Mouse (Mus musculus) splenic B cell, adult 2 months (primary cell): ENCODE results near the gene Drc7.
"Not testable (repeated sequence)": the region's sequence is repeated elsewhere in the genome, so short reads cannot be mapped to it uniquely, and the experiment has no call there.

Experiments used
- DNase-seq: peaks from one replicate; pipeline ENCODE4 v3.0.0-alpha.2; 2011; ENCODE audit warnings: low read depth, low spot score
- H3K27me3 ChIP-seq: 2 replicates; pipeline ENCODE4 v1.6.1; 2012; ENCODE audit warnings: mild to moderate bottlenecking, low read length, moderate library complexity, mixed read lengths; ENCODE audit not compliant: control insufficient read depth, poor library complexity, insufficient read depth, severe bottlenecking
- H3K36me3 ChIP-seq: 2 replicates; pipeline ENCODE4 v1.6.1; 2012; ENCODE audit warnings: mild to moderate bottlenecking, low read length, moderate library complexity, mixed read lengths; ENCODE audit not compliant: control insufficient read depth, poor library complexity, insufficient read depth, severe bottlenecking

The Drc7 gene

GRCm38 (mm10) chr8:95054927-95055510, at the start of gene Drc7:
Drc7 (plus strand) TSS chr8:95055103.
- no peak for DNase-seq
- Histone ChIP-seq H3K36me3 (no peaks in the 10 kb centered on the region), H3K27me3 (no peaks in the 10 kb centered on the region; the same call in 1 of the 2 replicates)

- DNase-seq = no peak
- Histone ChIP-seq H3K27me3 (no peaks in the 10 kb centered on the region), H3K36me3 (no peaks in the 10 kb centered on the region)
Observed at GRCm38 (mm10) chr8:95012442-95012919, 42.4 kb upstream of the Drc7 start.

GRCm38 (mm10) chr8:95015866-95016265, 39.0 kb upstream of the Drc7 start:
- DNase-seq = no peak
- Histone ChIP-seq H3K27me3 (no peaks in the 10 kb centered on the region), H3K36me3 (no peaks in the 10 kb centered on the region)

GRCm38 (mm10) chr8:95016684-95017083, 38.2 kb upstream of the Drc7 start:
- H3K27me3 ChIP-seq = no peaks in the 10 kb centered on the region
- no peak for DNase-seq
- H3K36me3 ChIP-seq = no peaks in the 10 kb centered on the region

- H3K27me3 ChIP-seq = no peaks in the 10 kb centered on the region
- DNase-seq = no peak
- no peaks in the 10 kb centered on the region for H3K36me3 ChIP-seq
Observed at GRCm38 (mm10) chr8:95017451-95017850, 37.5 kb upstream of the Drc7 start, which contains the start of gene Adgrg3. Adgrg3 (plus strand) TSS chr8:95017692.

DNA sequence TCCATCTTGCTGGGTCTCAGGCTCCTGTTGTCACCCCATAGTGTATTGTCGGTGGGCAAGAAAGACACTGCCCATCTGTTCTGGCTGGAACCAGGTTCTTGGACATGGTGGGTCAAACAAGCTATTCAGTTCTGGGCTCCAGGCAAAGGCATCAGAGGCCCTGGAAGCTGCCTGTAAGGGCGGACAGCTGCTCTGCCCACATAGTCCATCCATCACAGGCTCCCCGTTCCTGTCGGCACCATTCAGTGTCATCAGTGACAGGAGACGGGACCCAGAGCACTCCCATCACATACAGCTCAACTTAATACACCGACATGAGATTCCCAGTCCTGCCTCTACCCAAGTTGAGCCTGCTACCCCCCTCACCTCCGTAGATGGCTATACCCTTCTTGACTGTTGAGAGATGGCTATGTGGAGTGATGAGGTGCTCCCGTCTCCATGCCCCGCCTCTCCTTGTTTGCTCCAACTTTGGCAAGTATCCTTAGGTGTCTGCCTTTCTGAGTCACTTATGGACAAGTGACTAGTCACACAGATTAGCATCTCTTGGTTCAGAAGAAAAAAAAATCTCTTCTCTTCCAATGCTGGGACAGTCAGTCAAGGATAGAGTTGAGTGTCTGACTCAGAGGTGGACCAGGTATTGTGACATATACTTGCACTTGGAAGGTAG, 36.8 kb upstream of the Drc7 start:
- DNase-seq = no peak
- no peaks in the 10 kb centered on the region for H3K27me3 ChIP-seq
- no peaks in the 10 kb centered on the region for H3K36me3 ChIP-seq

DNA sequence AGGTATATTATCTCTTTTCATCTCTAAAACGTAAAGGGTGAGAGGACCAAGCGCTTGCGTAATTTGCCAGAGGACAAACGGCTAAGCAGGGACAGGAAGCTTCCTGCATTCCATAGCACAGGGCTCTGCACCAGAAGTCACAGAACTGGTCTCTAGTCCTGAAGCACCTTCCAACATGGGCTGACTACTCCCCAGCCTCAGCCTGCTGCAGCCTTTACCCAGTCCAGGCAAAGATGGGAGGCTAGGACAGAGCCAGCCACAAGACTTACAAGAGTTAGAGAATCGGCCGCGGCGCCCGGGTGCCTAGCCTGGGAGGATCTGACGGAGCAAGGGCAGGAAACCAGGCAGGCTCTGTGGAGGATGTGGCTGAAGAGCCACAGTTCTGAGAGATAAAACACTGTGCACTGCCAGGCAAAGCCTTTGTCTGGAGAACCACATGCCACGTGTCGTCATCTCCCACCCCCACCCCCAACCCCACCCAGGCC, 34.6 kb upstream of the Drc7 start:
- Histone ChIP-seq H3K36me3 (no peaks in the 10 kb centered on the region), H3K27me3 (no peaks in the 10 kb centered on the region)
- no peak for DNase-seq

GRCm38 (mm10) chr8:95020821-95021220, 34.1 kb upstream of the Drc7 start:
- no peaks in the 10 kb centered on the region for H3K36me3 ChIP-seq
- H3K27me3 ChIP-seq = no peaks in the 10 kb centered on the region
- peak; percentile 15 for DNase-seq

- Histone ChIP-seq H3K27me3 (no peaks in the 10 kb centered on the region), H3K36me3 (no peaks in the 10 kb centered on the region)
- no peak for DNase-seq
Observed at GRCm38 (mm10) chr8:95023201-95023600, 31.7 kb upstream of the Drc7 start.

- Histone ChIP-seq H3K27me3 (no peaks in the 10 kb centered on the region), H3K36me3 (no peaks in the 10 kb centered on the region)
- peak; percentile 20 for DNase-seq
Observed at GRCm38 (mm10) chr8:95024387-95024786, 30.5 kb upstream of the Drc7 start.

GRCm38 (mm10) chr8:95025421-95025820, 29.5 kb upstream of the Drc7 start:
- Histone ChIP-seq H3K36me3 (no peaks in the 10 kb centered on the region), H3K27me3 (no peaks in the 10 kb centered on the region)
- DNase-seq = peak; percentile 45

GRCm38 (mm10) chr8:95028391-95028790, 26.5 kb upstream of the Drc7 start:
- not testable (repeated sequence) for H3K27me3 ChIP-seq, H3K36me3 ChIP-seq
- DNase-seq = peak; percentile 21

GRCm38 (mm10) chr8:95037106-95037925, 17.6 kb upstream of the Drc7 start:
- Histone ChIP-seq H3K36me3 (no peaks in the 10 kb centered on the region), H3K27me3 (no peaks in the 10 kb centered on the region)
- peak; percentile 22 for DNase-seq

- no peak for DNase-seq
Observed at GRCm38 (mm10) chr8:95041883-95042784, 12.8 kb upstream of the Drc7 start.

More at GRCm38 (mm10) chr8:95041883-95042784, 12.8 kb upstream of the Drc7 start:
- Histone ChIP-seq H3K27me3 (no peaks in the 10 kb centered on the region), H3K36me3 (no peaks in the 10 kb centered on the region)
